Mouse (Mus musculus) kidney, postnatal 10 days (tissue): ENCODE data around the gene Rsf1.

Experiments
- DNase-seq: peaks from one replicate; pipeline ENCODE4 v3.0.0; 2021; ENCODE audit warnings: mixed read lengths

The Rsf1 gene

GRCm38 (mm10) chr7:97632897-97633296 is 53.2 kb downstream of the Rsf1 start:
- no peak for DNase-seq

GRCm38 (mm10) chr7:97645060-97645459 is 65.4 kb downstream of the Rsf1 start:
- no peak for DNase-seq

- no peak for DNase-seq
Measured at GRCm38 (mm10) chr7:97647656-97648055, 68.0 kb downstream of the Rsf1 start.

GRCm38 (mm10) chr7:97650729-97651128 is 71.0 kb downstream of the Rsf1 start:
- no peak for DNase-seq

- DNase-seq, result peak; percentile 11
Measured at GRCm38 (mm10) chr7:97656144-97656543, 76.5 kb downstream of the Rsf1 start.

- no peak for DNase-seq
Measured at GRCm38 (mm10) chr7:97661634-97662033, 81.9 kb downstream of the Rsf1 start.

GRCm38 (mm10) chr7:97679239-97679638 is 99.5 kb downstream of the Rsf1 start:
- no peak for DNase-seq

GRCm38 (mm10) chr7:97687831-97688230 is 108.1 kb downstream of the Rsf1 start:
- DNase-seq, result no peak

GRCm38 (mm10) chr7:97695441-97695840 is 115.8 kb downstream of the Rsf1 start:
- DNase-seq, result no peak

- DNase-seq, result peak; percentile 47
Measured at GRCm38 (mm10) chr7:97696133-97696505, 116.4 kb downstream of the Rsf1 start.

- DNase-seq, result peak; percentile 95
Measured at GRCm38 (mm10) chr7:97696506-97697254, 117.0 kb downstream of the Rsf1 start, which contains the start of gene Clns1a. TSS of gene Clns1a (plus strand) at chr7:97696634.

- DNase-seq, result no peak
Measured at GRCm38 (mm10) chr7:97700173-97700572, 120.5 kb downstream of the Rsf1 start.

GRCm38 (mm10) chr7:97701106-97701505 is 121.4 kb downstream of the Rsf1 start:
- no peak for DNase-seq

GRCm38 (mm10) chr7:97707123-97707522 is 127.4 kb downstream of the Rsf1 start:
- DNase-seq, result no peak

GRCm38 (mm10) chr7:97707809-97708208 is 128.1 kb downstream of the Rsf1 start:
- no peak for DNase-seq

- DNase-seq, result no peak
Measured at GRCm38 (mm10) chr7:97709204-97709603, 129.5 kb downstream of the Rsf1 start.

- no peak for DNase-seq
Measured at GRCm38 (mm10) chr7:97714651-97715050, 135.0 kb downstream of the Rsf1 start.

- DNase-seq, result no peak
Measured at GRCm38 (mm10) chr7:97717326-97717725, 137.6 kb downstream of the Rsf1 start.

GRCm38 (mm10) chr7:97719078-97719477 is 139.4 kb downstream of the Rsf1 start:
- DNase-seq, result no peak

- DNase-seq, result no peak
Measured at GRCm38 (mm10) chr7:97720109-97720508, 140.4 kb downstream of the Rsf1 start.

- no peak for DNase-seq
Measured at GRCm38 (mm10) chr7:97722278-97722918, 142.7 kb downstream of the Rsf1 start.

GRCm38 (mm10) chr7:97723646-97724538 is 144.2 kb downstream of the Rsf1 start:
- DNase-seq, result no peak

- no peak for DNase-seq
Measured at GRCm38 (mm10) chr7:97725401-97725800, 145.7 kb downstream of the Rsf1 start.
